Mouse (Mus musculus) fibroblast of lung, adult 2 months (primary cell): ENCODE measurements around the gene Ugt1a7c.
A peak's percentile ranks its signal among the peaks of the same experiment; 100 is the strongest.
"Not testable (repeated sequence)": the region's sequence is repeated elsewhere in the genome, so short reads cannot be mapped to it uniquely, and the experiment has no call there.

Experiments
- DNase-seq: peaks from one replicate; pipeline ENCODE4 v3.0.0-alpha.2; 2011; ENCODE audit warnings: low read depth

Ugt1a7c gene

DNA sequence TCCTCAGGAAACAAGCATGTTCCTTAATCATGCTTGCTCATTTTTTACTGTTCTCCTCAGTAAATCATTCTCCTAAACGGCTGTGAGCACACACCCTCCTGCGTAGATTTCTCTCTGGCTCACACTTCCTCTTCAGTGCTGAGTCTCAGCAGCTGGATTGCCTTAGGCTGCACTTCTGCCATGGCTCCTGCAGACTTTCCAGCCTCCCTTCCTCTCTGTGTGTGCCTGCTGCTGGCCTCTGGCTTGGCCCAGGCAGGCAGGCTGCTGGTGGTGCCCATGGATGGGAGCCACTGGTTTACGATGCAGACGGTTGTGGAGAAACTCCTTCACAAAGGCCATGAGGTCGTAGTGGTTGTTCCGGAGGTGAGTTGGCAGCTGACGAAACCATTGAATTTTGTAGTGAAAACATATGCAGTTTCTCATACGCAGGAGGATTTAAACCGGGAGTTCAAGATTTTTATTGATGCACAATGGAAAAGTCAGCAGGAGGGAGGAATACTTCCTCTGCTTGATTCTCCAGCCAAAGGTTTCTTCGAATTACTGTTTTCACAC is at the start of gene Ugt1a7c:
Gene Ugt1a7c, plus strand, starts transcription at position 122 of the 552 bp plus-strand sequence.
- peak; percentile 47 for DNase-seq

GRCm38 (mm10) chr1:88047408-88047807 is 47.5 kb upstream of the Ugt1a7c start:
- not testable (repeated sequence) for DNase-seq

GRCm38 (mm10) chr1:88055088-88055487 is 39.8 kb upstream of the Ugt1a7c start, which contains the start of gene Ugt1a10:
Gene Ugt1a10, plus strand, starts transcription at chr1:88055388.
- DNase-seq, result no peak

GRCm38 (mm10) chr1:88066472-88067102 is 28.3 kb upstream of the Ugt1a7c start:
- DNase-seq, result not testable (repeated sequence)

GRCm38 (mm10) chr1:88070495-88070894 is 24.4 kb upstream of the Ugt1a7c start, which contains the start of gene Ugt1a9:
Gene Ugt1a9, plus strand, starts transcription at chr1:88070800.
- DNase-seq, result no peak

DNA sequence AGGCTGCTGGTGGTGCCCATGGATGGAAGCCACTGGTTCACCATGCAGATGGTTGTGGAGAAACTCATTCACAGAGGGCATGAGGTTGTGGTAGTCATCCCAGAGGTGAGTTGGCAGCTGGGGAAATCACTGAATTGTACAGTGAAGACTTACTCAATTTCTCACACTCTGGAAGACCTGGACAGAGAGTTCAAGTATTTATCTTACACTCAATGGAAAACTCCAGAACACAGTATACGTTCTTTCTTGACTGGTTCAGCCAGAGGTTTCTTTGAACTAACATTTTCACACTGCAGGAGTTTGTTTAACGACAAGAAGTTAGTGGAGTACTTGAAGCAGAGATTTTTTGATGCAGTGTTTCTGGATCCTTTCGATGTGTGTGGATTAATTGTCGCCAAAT is 24.0 kb upstream of the Ugt1a7c start:
- no peak for DNase-seq

GRCm38 (mm10) chr1:88074471-88074870 is 20.4 kb upstream of the Ugt1a7c start:
- no peak for DNase-seq

GRCm38 (mm10) chr1:88077128-88077527 is 17.7 kb upstream of the Ugt1a7c start:
- DNase-seq, result no peak

DNA sequence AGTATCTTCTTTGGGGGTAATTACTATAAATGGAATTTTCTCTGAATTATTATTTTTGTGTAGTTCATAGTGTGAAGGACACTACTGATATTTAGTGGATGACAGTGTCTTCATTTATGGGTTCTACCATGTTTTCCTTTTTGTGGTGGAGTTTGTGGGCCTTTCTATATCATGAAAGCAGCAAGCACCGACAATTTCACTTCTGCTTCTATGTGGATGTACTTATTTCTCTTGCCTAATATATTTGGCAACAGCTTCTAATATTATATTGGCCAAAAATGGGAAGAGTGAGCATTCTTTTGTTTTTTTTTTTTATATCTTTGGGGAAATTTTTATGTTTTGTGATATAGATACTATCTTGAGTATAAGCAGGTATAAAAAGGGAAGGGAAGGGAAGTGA is 13.2 kb upstream of the Ugt1a7c start:
- DNase-seq, result no peak

- DNase-seq, result no peak
Observed at GRCm38 (mm10) chr1:88086125-88086524, 8.7 kb upstream of the Ugt1a7c start.

- no peak for DNase-seq
Observed at GRCm38 (mm10) chr1:88087513-88087912, 7.3 kb upstream of the Ugt1a7c start, which contains the start of gene Ugt1a8. Gene Ugt1a8, plus strand, starts transcription at chr1:88087813.

GRCm38 (mm10) chr1:88092341-88092740 is 2.5 kb upstream of the Ugt1a7c start:
- DNase-seq, result no peak

DNA sequence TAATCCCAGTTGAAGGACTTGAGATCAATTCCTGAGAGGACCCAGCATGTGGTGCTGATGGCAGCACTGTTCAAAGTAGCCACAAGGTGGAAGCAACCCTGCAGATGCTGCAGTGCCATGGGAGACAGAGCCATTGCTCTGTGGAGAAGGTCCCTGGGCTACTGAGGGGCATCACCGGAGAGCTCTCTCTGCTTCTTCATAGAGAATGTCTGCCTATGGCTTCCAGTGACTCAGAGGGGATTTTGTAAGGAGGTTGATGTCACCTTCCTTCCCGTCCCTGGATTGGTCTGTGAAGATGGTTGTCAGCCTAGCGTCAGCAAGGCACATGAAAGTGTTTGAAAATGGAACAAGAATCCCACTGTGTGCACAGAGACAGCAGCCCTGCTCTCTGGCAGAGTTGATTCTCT is 589 bp upstream of the Ugt1a7c start:
- not testable (repeated sequence) for DNase-seq

DNA sequence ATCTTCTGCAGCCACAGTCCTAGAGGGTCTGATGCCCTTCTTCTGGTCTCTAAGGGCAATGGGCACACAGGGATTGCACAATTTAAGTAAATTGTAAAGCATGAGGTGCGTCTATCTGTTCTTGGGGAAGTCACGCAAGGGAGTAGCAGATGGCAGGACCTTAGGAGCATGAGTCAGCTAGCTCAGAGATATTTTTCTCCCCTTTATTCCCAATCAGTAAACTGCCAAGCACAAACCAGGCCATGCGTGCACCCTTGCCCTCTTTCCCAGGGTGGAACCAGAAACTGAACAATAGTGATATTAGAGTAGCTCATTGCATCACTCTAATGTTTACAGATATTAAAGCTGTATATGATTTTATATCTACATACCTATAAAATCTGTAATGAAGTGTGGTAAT is 3.7 kb downstream of the Ugt1a7c start:
- not testable (repeated sequence) for DNase-seq

DNA sequence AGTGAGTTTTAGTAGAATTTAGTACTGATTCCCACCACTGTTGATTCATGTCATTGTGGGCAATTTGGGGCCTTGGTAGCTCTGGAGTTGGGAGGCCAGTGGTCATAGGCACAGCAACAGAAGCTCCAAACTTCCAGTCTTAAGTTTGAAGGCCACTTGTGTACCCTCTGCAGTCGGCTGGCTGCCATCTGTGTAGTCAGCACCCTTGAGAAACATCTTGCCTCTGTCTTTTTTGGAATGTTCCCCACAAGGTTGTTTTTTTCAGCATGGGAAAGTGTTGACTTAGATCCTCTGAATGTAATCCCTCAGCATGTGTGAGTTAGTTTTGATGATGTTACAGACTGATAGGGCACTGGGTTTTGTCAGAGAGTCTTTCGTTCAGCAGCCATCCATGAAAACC is 4.8 kb downstream of the Ugt1a7c start:
- DNase-seq, result not testable (repeated sequence)

GRCm38 (mm10) chr1:88103019-88103418 is 8.2 kb downstream of the Ugt1a7c start, which contains the start of gene Ugt1a6b:
Gene Ugt1a6b, plus strand, starts transcription at chr1:88103252.
- peak; percentile 32 for DNase-seq

- not testable (repeated sequence) for DNase-seq
Observed at GRCm38 (mm10) chr1:88103697-88104468, 9.0 kb downstream of the Ugt1a7c start.

DNA sequence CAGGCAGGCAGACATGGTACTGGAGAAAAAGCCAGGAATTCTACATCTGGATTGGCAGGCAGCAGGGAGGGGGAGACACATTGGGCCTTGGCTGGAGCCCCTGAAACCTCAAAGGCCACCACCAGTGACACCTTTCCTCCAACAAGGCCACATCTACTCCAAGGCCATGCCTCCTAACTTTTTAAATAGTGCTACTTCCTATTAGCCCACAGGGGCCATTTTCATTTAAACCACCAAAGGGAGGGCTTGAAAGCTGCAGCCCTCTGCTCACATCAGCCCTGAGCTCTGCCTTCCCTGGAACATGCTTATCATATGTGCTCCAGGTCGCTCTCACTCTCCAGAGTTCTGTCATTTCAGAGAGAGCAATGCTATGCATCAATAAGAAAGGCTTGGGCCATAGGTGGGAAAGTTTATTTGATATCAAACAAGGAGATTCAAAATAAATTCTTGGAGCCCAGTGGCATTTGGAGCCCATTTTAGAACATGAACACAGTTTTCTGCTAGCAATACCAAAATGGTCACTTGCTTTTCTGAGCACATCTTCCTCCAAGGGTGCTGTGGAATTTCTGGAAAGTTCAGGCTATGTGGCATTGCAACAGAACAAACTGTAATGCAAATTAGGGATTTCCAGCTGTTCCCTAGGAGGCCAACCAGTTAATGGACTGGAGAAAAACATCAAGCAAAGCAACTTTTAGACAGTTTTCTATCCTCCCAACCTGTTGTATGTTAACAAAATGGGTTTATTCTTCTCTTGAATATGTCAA is 10.0 kb downstream of the Ugt1a7c start:
- no peak for DNase-seq

- no peak for DNase-seq
Observed at GRCm38 (mm10) chr1:88105656-88106055, 10.8 kb downstream of the Ugt1a7c start.

GRCm38 (mm10) chr1:88109027-88109557 is 14.2 kb downstream of the Ugt1a7c start:
- not testable (repeated sequence) for DNase-seq

DNA sequence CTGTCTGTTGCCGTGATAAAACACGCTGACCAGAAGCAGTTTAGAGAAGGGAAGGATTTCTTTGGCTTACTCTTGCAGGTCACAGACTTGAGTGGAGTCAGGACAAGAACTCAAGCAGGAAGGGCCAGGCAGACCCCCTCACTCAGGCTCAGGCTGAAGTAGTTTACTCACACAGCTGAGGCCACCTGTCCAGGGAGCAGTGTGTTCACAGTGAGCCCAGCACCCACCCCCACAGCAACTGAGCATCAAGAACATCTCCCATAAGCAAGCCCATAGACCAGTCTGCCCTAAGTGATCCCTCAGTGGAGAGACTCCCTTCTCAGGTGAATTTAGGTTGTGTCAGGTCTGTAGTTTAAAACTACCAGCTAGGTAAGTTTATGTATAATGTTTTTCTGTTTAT is 14.7 kb downstream of the Ugt1a7c start:
- not testable (repeated sequence) for DNase-seq

GRCm38 (mm10) chr1:88112769-88113168 is 17.9 kb downstream of the Ugt1a7c start:
- DNase-seq, result not testable (repeated sequence)
